Mouse (Mus musculus): ENCODE measurements around the gene Grhl1. TPM values are rescaled to one million over a fixed set of nuclear protein-coding genes. Genes with fewer than 3 reads are reported as not detected.
"Not testable (repeated sequence)": the region's sequence is repeated elsewhere in the genome, so short reads cannot be mapped to it uniquely, and the experiment has no call there.

Gene Grhl1
- total RNA-seq, 2 experiments from 2014 or later = 0.61 to 0.65 TPM

GRCm38 (mm10) chr12:24634212-24634611, 62.1 kb downstream of the Grhl1 start:
- no peak for DNase-seq (ENCODE audit: low spot score)
- intact Hi-C loops (cut with DNase I) = no loop called here

GRCm38 (mm10) chr12:24634648-24635047, 62.6 kb downstream of the Grhl1 start:
- no peak for DNase-seq (ENCODE audit: low spot score)
- intact Hi-C loops (cut with DNase I) = no loop called here

GRCm38 (mm10) chr12:24638787-24639186, 66.7 kb downstream of the Grhl1 start:
- DNase-seq (ENCODE audit: low spot score); intact Hi-C loops (cut with DNase I): not testable (repeated sequence)

- peak; percentile 57 for DNase-seq (ENCODE audit: low spot score)
- intact Hi-C loops (cut with DNase I) = no loop called here
Observed at GRCm38 (mm10) chr12:24642370-24642802, 70.3 kb downstream of the Grhl1 start.

GRCm38 (mm10) chr12:24644125-24644571, 72.1 kb downstream of the Grhl1 start:
- DNase-seq (ENCODE audit: low spot score) = no peak
- intact Hi-C loops (cut with DNase I) = no loop called here

- intact Hi-C loops (cut with DNase I) = no loop called here
- DNase-seq (ENCODE audit: low spot score) = no peak
Observed at GRCm38 (mm10) chr12:24645901-24646300, 73.8 kb downstream of the Grhl1 start.

- DNase-seq (ENCODE audit: low spot score) = no peak
- intact Hi-C loops (cut with DNase I) = no loop called here
Observed at GRCm38 (mm10) chr12:24648094-24648493, 76.0 kb downstream of the Grhl1 start.

- DNase-seq (ENCODE audit: low spot score) = no peak
- intact Hi-C loops (cut with DNase I) = loop anchor here (2.0 kb wide), 1 partner anchor 18 kb away; no protein-coding TSS in a partner anchor
Observed at GRCm38 (mm10) chr12:24650415-24651062, 78.5 kb downstream of the Grhl1 start.

GRCm38 (mm10) chr12:24651063-24651557, 79.0 kb downstream of the Grhl1 start, which contains the start of gene Klf11:
Klf11 (plus strand) TSS chr12:24651274.
- intact Hi-C loops (cut with DNase I) = loop anchor here (2.0 kb wide), 1 partner anchor 18 kb away; no protein-coding TSS in a partner anchor

GRCm38 (mm10) chr12:24651642-24652342, 79.7 kb downstream of the Grhl1 start:
- intact Hi-C loops (cut with DNase I) = loop anchor here (2.0 kb wide), 2 partner anchors 19 to 47 kb away; no protein-coding TSS in a partner anchor
- DNase-seq (ENCODE audit: low spot score) = peak; percentile 95

More at GRCm38 (mm10) chr12:24651063-24651557, 79.0 kb downstream of the Grhl1 start, which contains the start of gene Klf11:
- peak; percentile 98 for DNase-seq (ENCODE audit: low spot score)

GRCm38 (mm10) chr12:24654065-24654862, 82.2 kb downstream of the Grhl1 start:
- intact Hi-C loops (cut with DNase I) = loop anchor here (2.0 kb wide), 2 partner anchors 19 to 27 kb away; partner anchors contain the start of gene Cys1
- DNase-seq (ENCODE audit: low spot score) = no peak

- intact Hi-C loops (cut with DNase I) = no loop called here
- DNase-seq (ENCODE audit: low spot score) = no peak
Observed at GRCm38 (mm10) chr12:24656436-24656835, 84.4 kb downstream of the Grhl1 start.

GRCm38 (mm10) chr12:24658998-24659397, 86.9 kb downstream of the Grhl1 start:
- intact Hi-C loops (cut with DNase I) = no loop called here
- no peak for DNase-seq (ENCODE audit: low spot score)

- intact Hi-C loops (cut with DNase I) = no loop called here
- no peak for DNase-seq (ENCODE audit: low spot score)
Observed at GRCm38 (mm10) chr12:24659923-24660322, 87.8 kb downstream of the Grhl1 start.

GRCm38 (mm10) chr12:24661100-24661499, 89.0 kb downstream of the Grhl1 start:
- DNase-seq (ENCODE audit: low spot score) = no peak
- intact Hi-C loops (cut with DNase I) = no loop called here

GRCm38 (mm10) chr12:24662131-24662530, 90.0 kb downstream of the Grhl1 start:
- no peak for DNase-seq (ENCODE audit: low spot score)
- intact Hi-C loops (cut with DNase I) = no loop called here

Data from heart, postnatal 25 days (tissue).